Mouse (Mus musculus) MEL (cell line): ENCODE results near the gene Avp. TPM values are rescaled to one million over a fixed set of nuclear protein-coding genes. Genes with fewer than 3 reads are reported as not detected.

Experiments
- DNase-seq: peaks from one replicate; pipeline ENCODE4 v3.0.0; 2011; ENCODE audit warnings: low read depth, low spot score
- H3K27ac ChIP-seq: 2 replicates; pipeline ENCODE4 v1.5.1; 2012; ENCODE audit warnings: low read depth, mild to moderate bottlenecking, control low read depth, low read length, moderate library complexity; ENCODE audit not compliant: control insufficient read depth
- H3K27me3 ChIP-seq, 2 experiments: fragments of 150-350 bp in 1 of 2; sonication (generic) in 1 of 2; 2 replicates each; pipeline ENCODE4 v1.6.1; 2012; ENCODE audit warnings: low read length in 2 of 2, mild to moderate bottlenecking in 2 of 2, improper control_type of control experiment in 1 of 2, moderate library complexity in 1 of 2; ENCODE audit not compliant: insufficient read depth in 2 of 2, control insufficient read depth in 1 of 2
- H3K36me3 ChIP-seq, 2 experiments: 2 replicates each; pipeline ENCODE4 v1.6.1; 2012 to 2014; ENCODE audit warnings: low read length in 2 of 2, improper control_type of control experiment in 1 of 2, inconsistent platforms in 1 of 2, mild to moderate bottlenecking in 1 of 2; ENCODE audit not compliant: insufficient read depth in 2 of 2, control insufficient read depth in 1 of 2
- H3K4me1 ChIP-seq, 2 experiments: fragments of 150-350 bp in 1 of 2; sonication (generic) in 1 of 2; 2 replicates each; pipeline ENCODE4 v1.6.1; 2012; ENCODE audit warnings: low read length in 2 of 2, improper control_type of control experiment in 1 of 2, mild to moderate bottlenecking in 1 of 2; ENCODE audit not compliant: insufficient read depth in 2 of 2, control insufficient read depth in 1 of 2
- H3K4me3 ChIP-seq, 2 experiments: fragments of 150-350 bp in 1 of 2; sonication (generic) in 1 of 2; 2 replicates each; pipeline ENCODE4 v1.5.1; 2012; ENCODE audit warnings: low read depth in 2 of 2, low read length in 2 of 2, mild to moderate bottlenecking in 2 of 2, moderate library complexity in 2 of 2, control low read depth in 1 of 2, improper control_type of control experiment in 1 of 2; ENCODE audit not compliant: control insufficient read depth in 1 of 2, insufficient read depth in 1 of 2
- H3K79me2 ChIP-seq: 2 replicates; pipeline ENCODE4 v1.6.1; 2012; ENCODE audit warnings: mild to moderate bottlenecking, low read length, moderate library complexity; ENCODE audit not compliant: control insufficient read depth, poor library complexity, insufficient read depth
- H3K9ac ChIP-seq: 2 replicates; pipeline ENCODE4 v1.6.1; 2012; ENCODE audit warnings: low read depth, mild to moderate bottlenecking, control low read depth, low read length, moderate library complexity; ENCODE audit not compliant: control insufficient read depth, poor library complexity, severe bottlenecking
- H3K9me3 ChIP-seq: fragments of 150-350 bp; sonication (generic); replicated peaks from 2 replicates; pipeline ENCODE4 v1.6.1; 2012; ENCODE audit warnings: mild to moderate bottlenecking, low read length, improper control_type of control experiment, moderate library complexity; ENCODE audit not compliant: insufficient read depth
- CHD1 ChIP-seq: IDR thresholded peaks from 2 replicates; pipeline ENCODE4 v1.6.1; 2012; ENCODE audit warnings: low read depth, mild to moderate bottlenecking, inconsistent platforms, low read length, improper control_type of control experiment
- E2F4 ChIP-seq: IDR thresholded peaks from 2 replicates; pipeline ENCODE4 v1.6.1; 2011; ENCODE audit warnings: low read depth, low read length, improper control_type of control experiment, borderline replicate concordance
- EP300 ChIP-seq, 2 experiments: IDR thresholded peaks; 2 replicates each; pipeline ENCODE4 v1.6.1; 2011; ENCODE audit warnings: improper control_type of control experiment in 2 of 2, low read length in 2 of 2, low read depth in 1 of 2, mild to moderate bottlenecking in 1 of 2
- GABPA ChIP-seq: IDR thresholded peaks from 2 replicates; pipeline ENCODE4 v1.6.1; 2012; ENCODE audit warnings: low read depth, mild to moderate bottlenecking, inconsistent platforms, low read length, improper control_type of control experiment, moderate library complexity
- HCFC1 ChIP-seq: IDR thresholded peaks from 2 replicates; pipeline ENCODE4 v1.6.1; 2012; ENCODE audit warnings: low read depth, mild to moderate bottlenecking, inconsistent platforms, low read length, improper control_type of control experiment, moderate library complexity
- JUND ChIP-seq: IDR thresholded peaks from 2 replicates; pipeline ENCODE4 v1.6.1; 2011; ENCODE audit warnings: low read depth, mild to moderate bottlenecking, improper control_type of control experiment, low read length
- KAT2A ChIP-seq: conservative IDR thresholded peaks from 2 replicates; pipeline ENCODE4 v1.6.1; 2012; ENCODE audit warnings: low read depth, low read length, improper control_type of control experiment, inconsistent platforms
- MAFK ChIP-seq: IDR thresholded peaks from 2 replicates; pipeline ENCODE4 v1.6.1; 2011; ENCODE audit warnings: low read depth, mild to moderate bottlenecking, low read length, improper control_type of control experiment, borderline replicate concordance
- MAX ChIP-seq: IDR thresholded peaks from 2 replicates; pipeline ENCODE4 v1.6.1; 2011; ENCODE audit warnings: low read length, improper control_type of control experiment
- MAZ ChIP-seq: IDR thresholded peaks from 2 replicates; pipeline ENCODE4 v1.6.1; 2012; ENCODE audit warnings: low read depth, mild to moderate bottlenecking, inconsistent platforms, low read length, improper control_type of control experiment
- MXI1 ChIP-seq: IDR thresholded peaks from 2 replicates; pipeline ENCODE4 v1.6.1; 2011; ENCODE audit warnings: mild to moderate bottlenecking, low read depth, low read length, improper control_type of control experiment
- MYB ChIP-seq: IDR thresholded peaks from 2 replicates; pipeline ENCODE4 v1.6.1; 2011; ENCODE audit warnings: mild to moderate bottlenecking, low read depth, low read length, improper control_type of control experiment
- NELFE ChIP-seq: IDR thresholded peaks from 2 replicates; pipeline ENCODE4 v1.6.1; 2011; ENCODE audit warnings: low read depth, low read length, improper control_type of control experiment
- POLR2A ChIP-seq, 2 experiments: IDR thresholded peaks; 2 replicates each; pipeline ENCODE4 v1.6.1; 2011 to 2012; ENCODE audit warnings: low read length in 2 of 2, mild to moderate bottlenecking in 2 of 2, control low read depth in 1 of 2, improper control_type of control experiment in 1 of 2, low read depth in 1 of 2, moderate library complexity in 1 of 2; ENCODE audit not compliant: control insufficient read depth in 1 of 2, insufficient read depth in 1 of 2, poor library complexity in 1 of 2
- POLR2AphosphoS2 ChIP-seq: IDR thresholded peaks from 2 replicates; pipeline ENCODE4 v1.6.1; 2011; ENCODE audit warnings: low read length, improper control_type of control experiment
- POLR2AphosphoS5 ChIP-seq: IDR thresholded peaks from 2 replicates; pipeline ENCODE4 v1.6.1; 2012; ENCODE audit warnings: low read depth, borderline replicate concordance, mild to moderate bottlenecking, inconsistent platforms, low read length, moderate library complexity, mixed read lengths
- RAD21 ChIP-seq: IDR thresholded peaks from 2 replicates; pipeline ENCODE4 v1.6.1; 2011; ENCODE audit warnings: mild to moderate bottlenecking, low read depth, low read length, improper control_type of control experiment
- RCOR1 ChIP-seq: IDR thresholded peaks from 2 replicates; pipeline ENCODE4 v1.6.1; 2012; ENCODE audit warnings: low read depth, mild to moderate bottlenecking, inconsistent platforms, low read length, improper control_type of control experiment
- SIN3A ChIP-seq: IDR thresholded peaks from 2 replicates; pipeline ENCODE4 v1.6.1; 2012; ENCODE audit warnings: low read length, improper control_type of control experiment, inconsistent platforms
- TAL1 ChIP-seq: IDR thresholded peaks from 2 replicates; pipeline ENCODE4 v1.6.1; 2012; ENCODE audit warnings: mild to moderate bottlenecking, inconsistent platforms, low read length, moderate library complexity, mixed read lengths
- TBP ChIP-seq: IDR thresholded peaks from 2 replicates; pipeline ENCODE4 v1.8.0; 2011; ENCODE audit warnings: low read depth, low read length, improper control_type of control experiment
- TCF12 ChIP-seq: IDR thresholded peaks from 2 replicates; pipeline ENCODE4 v1.6.1; 2014; ENCODE audit warnings: low read depth, mild to moderate bottlenecking, inconsistent platforms, low read length, improper control_type of control experiment, moderate library complexity
- UBTF ChIP-seq: IDR thresholded peaks from 2 replicates; pipeline ENCODE4 v1.6.1; 2012; ENCODE audit warnings: low read depth, mild to moderate bottlenecking, inconsistent platforms, low read length, improper control_type of control experiment, moderate library complexity, borderline replicate concordance; ENCODE audit not compliant: insufficient read depth
- USF1 ChIP-seq: IDR thresholded peaks from 2 replicates; pipeline ENCODE4 v1.6.1; 2014; ENCODE audit warnings: low read depth, mild to moderate bottlenecking, inconsistent platforms, low read length, improper control_type of control experiment, moderate library complexity
- ZC3H11A ChIP-seq: IDR thresholded peaks from 2 replicates; pipeline ENCODE4 v1.6.1; 2012; ENCODE audit warnings: low read depth, mild to moderate bottlenecking, inconsistent platforms, low read length, improper control_type of control experiment
- ZKSCAN1 ChIP-seq: IDR thresholded peaks from 2 replicates; pipeline ENCODE4 v1.6.1; 2012; ENCODE audit warnings: low read depth, mild to moderate bottlenecking, inconsistent platforms, low read length, improper control_type of control experiment, moderate library complexity
- ZNF384 ChIP-seq: IDR thresholded peaks from 2 replicates; pipeline ENCODE4 v1.6.1; 2012; ENCODE audit warnings: low read depth, mild to moderate bottlenecking, inconsistent platforms, low read length, improper control_type of control experiment
- polyA plus RNA-seq, 2 experiments: library from polyadenylated mRNA; stranded (reverse) in 1 of 2; unstranded in 1 of 2; fragments of >175 nt in 1 of 2; fragments of >200 nt in 1 of 2; gene quantifications; 2 replicates each; pipeline versions ENCODE4 v1.2.1 to v1.2.4; 2012; ENCODE audit warnings: low replicate concordance in 2 of 2, low read depth in 1 of 2; ENCODE audit not compliant: insufficient read length in 2 of 2, insufficient read depth in 1 of 2, missing spikeins in 1 of 2
- total RNA-seq: library from RNA; depleted of rRNA; stranded (reverse); fragments of 300-350 nt; gene quantifications from 2 replicates; pipeline ENCODE4 v1.2.3, GENCODE M21; 2012

Avp gene
- total and polyA plus RNA-seq, 3 experiments = not detected

GRCm38 (mm10) chr2:130583902-130584560 lies 1.7 kb upstream of the Avp start:
- H3K9me3 ChIP-seq = no peaks in the 10 kb centered on the region
- H3K9ac ChIP-seq = no peak overlapping the region
- TF ChIP-seq ZC3H11A (no peak), MAX (no peak), MAFK (no peak), JUND (no peak), TAL1 (no peak), NELFE (no peak), POLR2AphosphoS2 (no peak), E2F4 (no peak), MYB (no peak), RCOR1 (no peak), CHD1 (no peak), ZNF384 (no peak), POLR2AphosphoS5 (no peak)
- peaks cover 11 to 24% of the 10 kb centered on the region in 2 experiments for H3K4me1 ChIP-seq
- H3K79me2 ChIP-seq = no peaks in the 10 kb centered on the region
- H3K36me3 ChIP-seq = peaks cover 0 to 8% of the 10 kb centered on the region in 2 experiments; a peak in 2 of 4 replicates
- no peaks in the 10 kb centered on the region for H3K27me3 ChIP-seq
- DNase-seq = no peak
- no peak overlapping the region for H3K4me3 ChIP-seq
- H3K27ac ChIP-seq = no peak overlapping the region

- no peak for TF ChIP-seq ZKSCAN1
- TF ChIP-seq EP300 (IDR thresholded peaks at IDR 0.05; ENCODE audit: low read depth in 1 of 2, low read length in 2 of 2) = no peak
- TF ChIP-seq TBP = no peak
- TF ChIP-seq RCOR1 = no peak
- no peak for TF ChIP-seq GABPA
- TF ChIP-seq UBTF = no peak
- no peak for TF ChIP-seq MAZ
- TF ChIP-seq POLR2A (IDR thresholded peaks at IDR 0.05; ENCODE audit: control insufficient read depth in 1 of 2, insufficient read depth in 1 of 2, low read depth in 1 of 2, low read length in 2 of 2, poor library complexity in 1 of 2) = no peak
- no peak for TF ChIP-seq HCFC1
- TF ChIP-seq CHD1 = no peak
- no peak for TF ChIP-seq MAX
- TF ChIP-seq JUND = no peak
- no peak for TF ChIP-seq POLR2AphosphoS5
- no peak for TF ChIP-seq SIN3A
- no peak for TF ChIP-seq USF1
- no peak for TF ChIP-seq RAD21
- TF ChIP-seq TCF12 = no peak
- TF ChIP-seq MXI1 = no peak
- no peak for TF ChIP-seq ZC3H11A
- no peak for TF ChIP-seq KAT2A
- no peak overlapping the region for H3K4me3 ChIP-seq
Measured at GRCm38 (mm10) chr2:130581201-130581600, 1.2 kb downstream of the Avp start.

More at GRCm38 (mm10) chr2:130581201-130581600, 1.2 kb downstream of the Avp start:
- no peaks in the 10 kb centered on the region for H3K79me2 ChIP-seq
- H3K9me3 ChIP-seq = no peaks in the 10 kb centered on the region
- no peak overlapping the region for H3K27ac ChIP-seq
- no peaks in the 10 kb centered on the region for H3K27me3 ChIP-seq
- no peak overlapping the region for H3K9ac ChIP-seq
- no peak for DNase-seq
- 0 out of 4 replicates have a peak, but pooled peaks cover 0 to 2% of the 10 kb centered on the region in 2 experiments for H3K36me3 ChIP-seq
- peaks cover 0 to 16% of the 10 kb centered on the region in 2 experiments; a peak in 2 of 4 replicates for H3K4me1 ChIP-seq
